Mouse (Mus musculus) neural tube, embryonic 11.5 days (tissue): ENCODE data around the gene Prelid3b. TPM values are rescaled to one million over a fixed set of nuclear protein-coding genes. Genes with fewer than 3 reads are reported as not detected.
A peak's percentile ranks its signal among the peaks of the same experiment; 100 is the strongest.

Source experiments
- ATAC-seq: fragments of 200-750 bp; cut with Nextera tagmentation; 2 replicates; pipeline ENCODE4 v1.8.0; 2017; ENCODE audit warnings: moderate number of reproducible peaks, mild to moderate bottlenecking, moderate TSS enrichment, moderate library complexity; ENCODE audit not compliant: insufficient read depth, low FRiP score, low TSS enrichment
- DNase-seq: peaks from one replicate; pipeline ENCODE4 v3.0.0-alpha.2; 2015; ENCODE audit warnings: low spot score
- H3K27ac ChIP-seq: fragments of 300-500 bp; sonication (generic); 2 replicates; pipeline ENCODE4 v1.5.1; 2014; ENCODE audit warnings: low read depth, mild to moderate bottlenecking, low read length
- H3K27me3 ChIP-seq: fragments of 300-500 bp; sonication (generic); 2 replicates; pipeline ENCODE4 v1.6.1; 2014; ENCODE audit warnings: mild to moderate bottlenecking, low read length, mixed read lengths; ENCODE audit not compliant: control insufficient read depth, insufficient read depth
- H3K36me3 ChIP-seq: fragments of 300-500 bp; sonication (generic); 2 replicates; pipeline ENCODE4 v1.6.1; 2014; ENCODE audit warnings: mild to moderate bottlenecking, low read length, moderate library complexity, mixed read lengths; ENCODE audit not compliant: control insufficient read depth, insufficient read depth
- H3K4me1 ChIP-seq: fragments of 300-500 bp; sonication (generic); 2 replicates; pipeline ENCODE4 v1.6.1; 2014; ENCODE audit warnings: low read length, mixed read lengths; ENCODE audit not compliant: control insufficient read depth, insufficient read depth
- H3K4me2 ChIP-seq: fragments of 300-500 bp; sonication (generic); 2 replicates; pipeline ENCODE4 v1.6.1; 2014; ENCODE audit warnings: low read depth, mild to moderate bottlenecking, moderate library complexity
- H3K4me3 ChIP-seq: fragments of 300-500 bp; sonication (generic); 2 replicates; pipeline ENCODE4 v1.5.1; 2014; ENCODE audit warnings: low read depth, low read length
- H3K9ac ChIP-seq: fragments of 300-500 bp; sonication (generic); 2 replicates; pipeline ENCODE4 v1.6.1; 2014; ENCODE audit warnings: mild to moderate bottlenecking, low read length
- H3K9me3 ChIP-seq: fragments of 300-500 bp; sonication (generic); 2 replicates; pipeline ENCODE4 v1.6.1; 2016; ENCODE audit warnings: low read length; ENCODE audit not compliant: control insufficient read depth
- WGBS: fragments of 180-500 bp; shearing (Covaris S2); extraction: QIAGEN DNeasy Blood & Tissue Kit; methylation state at CpG from one replicate; pipeline ENCODE4 v1.1.7; 2014; 5-methylcytosine and 5-hydroxymethylcytosine counted together
- polyA plus RNA-seq: library from polyadenylated mRNA; unstranded; fragments of >200 nt; fragmentation: Nextera tagmentation; extraction: Ambion mirVana; gene quantifications from 2 replicates; pipeline ENCODE4 v1.2.1, GENCODE M21; 2014

Prelid3b gene
- polyA plus RNA-seq, 1 experiment from 2014 or later, result 121 TPM

DNA sequence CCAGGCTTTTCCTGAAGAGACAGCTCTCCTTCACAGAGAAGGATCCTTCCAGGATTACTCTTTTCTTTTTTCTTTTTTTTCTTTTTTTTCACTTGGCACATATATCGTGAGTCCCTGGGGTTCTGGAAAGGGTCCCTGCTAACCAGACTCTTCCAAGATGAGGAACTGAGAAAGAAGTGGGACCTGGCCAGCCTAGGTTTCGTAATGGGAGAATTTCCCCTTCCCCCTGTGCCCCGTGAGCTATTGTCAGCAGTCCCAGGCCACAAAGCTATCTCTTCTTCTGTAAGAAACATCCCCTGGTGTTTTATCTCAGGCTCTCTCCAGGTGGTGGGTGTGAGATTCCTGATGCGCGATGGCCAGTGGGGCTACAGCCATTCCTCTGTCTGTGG is 33.4 kb downstream of the Prelid3b start:
- no peaks in the 10 kb centered on the region for H3K36me3 ChIP-seq
- ATAC-seq, result no peak
- H3K4me1 ChIP-seq, result peaks cover 7% of the 10 kb centered on the region; the same call in 1 of the 2 replicates
- no peak overlapping the region for H3K9ac ChIP-seq
- H3K9me3 ChIP-seq, result no peaks in the 10 kb centered on the region
- no peak for DNase-seq
- no peak overlapping the region for H3K4me3 ChIP-seq
- 47% methylated on average over 5 of the region's 5 CpGs for WGBS
- H3K27ac ChIP-seq, result no peak overlapping the region
- H3K4me2 ChIP-seq, result peak overlapping the region; percentile 66; the same call in 1 of the 2 replicates
- H3K27me3 ChIP-seq, result no peaks in the 10 kb centered on the region

DNA sequence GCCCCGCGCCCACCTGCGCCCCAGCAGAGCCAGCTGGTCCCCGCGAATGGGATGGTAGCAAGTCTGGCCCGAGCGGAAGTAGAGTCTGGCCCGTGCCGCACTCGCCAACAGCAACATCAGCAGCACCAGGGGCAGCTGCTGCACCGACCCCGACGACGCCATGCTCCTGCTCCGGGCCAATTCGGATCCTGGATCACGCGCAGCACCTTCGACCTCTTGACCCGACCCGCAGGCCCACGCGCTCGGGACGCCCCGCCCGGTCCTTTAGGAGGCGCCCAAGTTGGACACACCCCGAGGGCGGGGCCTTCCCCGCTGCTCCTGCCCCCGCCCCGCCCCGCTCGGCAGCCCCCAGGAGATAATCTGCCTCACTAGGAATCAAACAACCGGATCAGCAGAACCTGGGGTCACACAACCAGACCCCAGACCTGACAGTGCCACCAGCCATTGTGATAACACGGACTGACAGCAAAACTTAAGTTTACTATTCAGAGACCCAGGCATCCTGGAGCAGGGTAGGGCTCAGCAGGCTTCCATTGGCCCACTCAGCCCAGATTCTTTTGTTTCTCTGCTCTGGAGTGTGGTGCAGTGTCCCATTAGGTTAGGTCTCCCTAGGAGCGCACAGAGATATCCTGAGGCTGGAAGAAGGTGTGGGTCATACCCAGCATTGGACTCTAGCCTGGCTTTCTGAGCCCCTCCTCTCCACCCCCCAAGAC is 34.0 kb downstream of the Prelid3b start, which contains the start of gene Ctsz:
Gene Ctsz, minus strand, starts transcription at position 303 of the 713 bp plus-strand sequence.
- H3K9me3 ChIP-seq, result no peaks in the 10 kb centered on the region
- H3K27me3 ChIP-seq, result no peaks in the 10 kb centered on the region
- H3K36me3 ChIP-seq, result no peaks in the 10 kb centered on the region
- peak within 1 kb of the TSS; percentile 66 for H3K4me2 ChIP-seq
- whole genome bisulfite sequencing, result 2% methylated on average over 38 of the region's 38 CpGs
- H3K4me3 ChIP-seq, result peak within 1 kb of the TSS; percentile 50
- DNase-seq (peak; percentile 72), ATAC-seq (peak; percentile 76)
- H3K9ac ChIP-seq, result peak within 1 kb of the TSS; percentile 71
- H3K4me1 ChIP-seq, result peaks cover 7% of the 10 kb centered on the region; the same call in 1 of the 2 replicates
- H3K27ac ChIP-seq, result no peak within 1 kb of the TSS

- H3K4me1 ChIP-seq, result peaks cover 7% of the 10 kb centered on the region; the same call in 1 of the 2 replicates
- H3K27me3 ChIP-seq, result no peaks in the 10 kb centered on the region
- peak overlapping the region; percentile 71 for H3K9ac ChIP-seq
- no peaks in the 10 kb centered on the region for H3K9me3 ChIP-seq
- peak overlapping the region; percentile 66 for H3K4me2 ChIP-seq
- ATAC-seq (peak; percentile 13; the same call in 1 of the 2 replicates), DNase-seq (no peak)
- H3K27ac ChIP-seq, result no peak overlapping the region
- H3K36me3 ChIP-seq, result no peaks in the 10 kb centered on the region
- 62% methylated on average over 11 of the region's 11 CpGs for WGBS
- peak overlapping the region; percentile 50 for H3K4me3 ChIP-seq
Observed at GRCm38 (mm10) chr2:174438181-174438580, 34.7 kb downstream of the Prelid3b start.

DNA sequence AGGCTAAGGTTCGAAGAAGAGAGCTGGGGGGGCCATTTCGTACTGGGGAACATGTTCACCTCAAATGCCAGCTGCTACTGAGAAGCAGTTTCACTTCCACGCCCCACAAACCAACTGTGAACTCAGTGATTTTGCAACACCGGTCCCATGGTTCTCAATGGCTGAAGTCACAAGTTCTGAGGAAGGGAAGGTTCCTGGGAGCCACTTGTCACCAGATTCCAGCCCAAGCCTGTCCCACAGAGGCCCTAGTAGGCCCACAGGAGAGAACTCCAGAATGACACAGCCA is 35.2 kb downstream of the Prelid3b start:
- no peaks in the 10 kb centered on the region for H3K36me3 ChIP-seq
- ATAC-seq (no peak), DNase-seq (no peak)
- H3K4me2 ChIP-seq, result peak overlapping the region; percentile 66; the same call in 1 of the 2 replicates
- peak overlapping the region; percentile 71; the same call in 1 of the 2 replicates for H3K9ac ChIP-seq
- no peaks in the 10 kb centered on the region for H3K27me3 ChIP-seq
- H3K27ac ChIP-seq, result no peak overlapping the region
- no peaks in the 10 kb centered on the region for H3K9me3 ChIP-seq
- peaks cover 7% of the 10 kb centered on the region; the same call in 1 of the 2 replicates for H3K4me1 ChIP-seq
- WGBS, result 95% methylated on average over 4 of the region's 4 CpGs
- H3K4me3 ChIP-seq, result no peak overlapping the region

- DNase-seq (no peak), ATAC-seq (no peak)
- H3K4me3 ChIP-seq, result no peak overlapping the region
- WGBS, result 96% methylated on average over 7 of the region's 7 CpGs
- H3K36me3 ChIP-seq, result no peaks in the 10 kb centered on the region
- H3K9me3 ChIP-seq, result no peaks in the 10 kb centered on the region
- H3K9ac ChIP-seq, result no peak overlapping the region
- H3K4me1 ChIP-seq, result peaks cover 7% of the 10 kb centered on the region; the same call in 1 of the 2 replicates
- H3K27ac ChIP-seq, result no peak overlapping the region
- H3K4me2 ChIP-seq, result no peak overlapping the region
- no peaks in the 10 kb centered on the region for H3K27me3 ChIP-seq
Observed at GRCm38 (mm10) chr2:174436916-174437696, 35.8 kb downstream of the Prelid3b start.

- no peak for ATAC-seq
- Histone ChIP-seq H3K36me3 (no peaks in the 10 kb centered on the region), H3K27ac (no peak overlapping the region), H3K4me2 (no peak overlapping the region), H3K4me3 (no peak overlapping the region), H3K4me1 (peaks cover 7% of the 10 kb centered on the region; the same call in 1 of the 2 replicates), H3K27me3 (no peaks in the 10 kb centered on the region), H3K9me3 (no peaks in the 10 kb centered on the region), H3K9ac (no peak overlapping the region)
- WGBS, result 91% methylated on average over 26 of the region's 26 CpGs
- no peak for DNase-seq
Observed at GRCm38 (mm10) chr2:174436076-174436701, 36.7 kb downstream of the Prelid3b start.

DNA sequence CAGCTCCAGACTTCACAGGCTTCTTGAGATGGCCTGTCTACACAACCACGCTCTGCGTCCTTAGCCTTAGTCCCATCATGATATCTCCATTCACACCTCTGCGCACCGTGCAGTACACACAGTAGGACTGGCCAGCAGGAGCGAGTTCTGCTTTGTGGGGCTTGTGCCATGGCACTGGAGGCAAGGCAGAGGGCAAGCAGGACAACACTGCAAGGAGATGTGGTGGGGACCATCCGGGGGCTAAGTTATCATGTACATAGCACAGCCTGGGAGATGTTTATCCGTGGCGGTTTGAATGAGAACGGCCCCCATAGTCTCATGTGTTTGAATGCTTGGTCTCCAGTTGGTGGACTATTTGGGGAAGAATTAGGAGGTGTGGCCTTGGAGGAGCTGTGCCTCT is 37.9 kb downstream of the Prelid3b start:
- no peak for ATAC-seq
- Histone ChIP-seq H3K9ac (no peak overlapping the region), H3K9me3 (no peaks in the 10 kb centered on the region), H3K4me1 (peaks cover 7% of the 10 kb centered on the region; the same call in 1 of the 2 replicates), H3K27me3 (no peaks in the 10 kb centered on the region), H3K4me2 (no peak overlapping the region), H3K27ac (no peak overlapping the region), H3K4me3 (no peak overlapping the region), H3K36me3 (no peaks in the 10 kb centered on the region)
- WGBS, result 96% methylated on average over 9 of the region's 9 CpGs
- no peak for DNase-seq

GRCm38 (mm10) chr2:174428996-174429591 is 43.8 kb downstream of the Prelid3b start:
- no peaks in the 10 kb centered on the region for H3K9me3 ChIP-seq
- peaks cover 22% of the 10 kb centered on the region for H3K36me3 ChIP-seq
- no peak overlapping the region for H3K4me3 ChIP-seq
- no peak overlapping the region for H3K4me2 ChIP-seq
- no peak overlapping the region for H3K9ac ChIP-seq
- no peak overlapping the region for H3K27ac ChIP-seq
- WGBS, result 90% methylated on average over 10 of the region's 10 CpGs
- DNase-seq (no peak), ATAC-seq (no peak)
- no peaks in the 10 kb centered on the region for H3K27me3 ChIP-seq
- H3K4me1 ChIP-seq, result no peaks in the 10 kb centered on the region
